Mouse (Mus musculus) small intestine, adult 2 months (tissue): ENCODE results near the gene Fgf4. TPM values are rescaled to one million over a fixed set of nuclear protein-coding genes. Genes with fewer than 3 reads are reported as not detected.

Experiments used
- H3K27ac ChIP-seq: fragments of 200-500 bp; 2 replicates; pipeline ENCODE4 v1.5.1; 2012; ENCODE audit warnings: low read depth, low read length, control low read depth, inconsistent platforms; ENCODE audit not compliant: insufficient read depth
- H3K27me3 ChIP-seq: fragments of 200-500 bp; 2 replicates; pipeline ENCODE4 v1.6.1; 2012; ENCODE audit warnings: mild to moderate bottlenecking, moderate library complexity, low read length, inconsistent platforms; ENCODE audit not compliant: control insufficient read depth, insufficient read depth
- H3K36me3 ChIP-seq: fragments of 200-500 bp; 2 replicates; pipeline ENCODE4 v1.6.1; 2012; ENCODE audit warnings: mild to moderate bottlenecking, low read length, control low read depth, inconsistent platforms; ENCODE audit not compliant: control insufficient read depth, insufficient read depth
- H3K4me1 ChIP-seq: fragments of 200-500 bp; 2 replicates; pipeline ENCODE4 v1.6.1; 2012; ENCODE audit warnings: low read length, inconsistent platforms, mixed read lengths; ENCODE audit not compliant: control insufficient read depth, insufficient read depth, insufficient read length
- H3K4me3 ChIP-seq: fragments of 200-500 bp; 2 replicates; pipeline ENCODE4 v1.5.1; 2012; ENCODE audit warnings: low read depth, mild to moderate bottlenecking, control low read depth, inconsistent platforms, low read length, moderate library complexity
- CTCF ChIP-seq: fragments of 200-500 bp; IDR thresholded peaks from 2 replicates; pipeline ENCODE4 v1.5.1; 2012; ENCODE audit warnings: low read depth, mild to moderate bottlenecking, control low read depth, inconsistent platforms, low read length, moderate library complexity, mixed read lengths; ENCODE audit not compliant: insufficient replicate concordance, insufficient read length; ENCODE audit errors: extremely low read depth
- POLR2A ChIP-seq: fragments of 200-500 bp; IDR thresholded peaks from 2 replicates; pipeline ENCODE4 v1.6.1; 2012; ENCODE audit warnings: low read depth, mild to moderate bottlenecking, control low read depth, inconsistent platforms, low read length, moderate library complexity
- WGBS: fragments of 180-500 bp; shearing (Covaris S2); methylation state at CpG from one replicate; pipeline ENCODE4 v1.1.7; 2018; 5-methylcytosine and 5-hydroxymethylcytosine counted together
- polyA plus RNA-seq: library from polyadenylated mRNA; depleted of rRNA; stranded (reverse); fragments of >200 nt; gene quantifications from 2 replicates; pipeline ENCODE4 v1.2.3, GENCODE M21; 2012; rRNA removed

Gene Fgf4
- 0.04 TPM in 1 of 2 replicates, not detected in the other for polyA plus RNA-seq

- Histone ChIP-seq H3K36me3 (no peaks in the 10 kb centered on the region), H3K4me3 (no peak within 1 kb of the TSS), H3K27me3 (no peaks in the 10 kb centered on the region), H3K27ac (no peak within 1 kb of the TSS), H3K4me1 (no peaks in the 10 kb centered on the region)
- TF ChIP-seq CTCF (no peak), POLR2A (no peak)
Observed at GRCm38 (mm10) chr7:144847067-144847466, at the start of gene Fgf4. Gene Fgf4 (plus strand): TSS chr7:144847367.

- H3K27ac ChIP-seq = no peak overlapping the region
- peaks cover 23% of the 10 kb centered on the region for H3K4me1 ChIP-seq
- H3K4me3 ChIP-seq = no peak overlapping the region
- no peak for TF ChIP-seq POLR2A
- TF ChIP-seq CTCF = peak; percentile 46; the same call in 1 of the 2 replicates
- WGBS = 86% methylated on average over 1 of the region's 1 CpGs
- no peaks in the 10 kb centered on the region for H3K27me3 ChIP-seq
- no peaks in the 10 kb centered on the region for H3K36me3 ChIP-seq
Observed at GRCm38 (mm10) chr7:144798471-144798870, 48.7 kb upstream of the Fgf4 start.

GRCm38 (mm10) chr7:144807036-144807435 is 40.1 kb upstream of the Fgf4 start:
- H3K27ac ChIP-seq = no peak overlapping the region
- TF ChIP-seq CTCF (no peak), POLR2A (no peak)
- no peaks in the 10 kb centered on the region for H3K4me1 ChIP-seq
- 75% methylated on average over 6 of the region's 6 CpGs for WGBS
- no peaks in the 10 kb centered on the region for H3K27me3 ChIP-seq
- no peak overlapping the region for H3K4me3 ChIP-seq
- no peaks in the 10 kb centered on the region for H3K36me3 ChIP-seq

GRCm38 (mm10) chr7:144807976-144808577 is 39.1 kb upstream of the Fgf4 start:
- TF ChIP-seq POLR2A = no peak
- TF ChIP-seq CTCF = no peak
- Histone ChIP-seq H3K27me3 (no peaks in the 10 kb centered on the region), H3K36me3 (no peaks in the 10 kb centered on the region), H3K27ac (no peak overlapping the region), H3K4me3 (no peak overlapping the region), H3K4me1 (no peaks in the 10 kb centered on the region)
- WGBS = 50% methylated on average over 4 of the region's 4 CpGs

- Histone ChIP-seq H3K36me3 (no peaks in the 10 kb centered on the region), H3K27me3 (no peaks in the 10 kb centered on the region), H3K4me3 (no peak overlapping the region), H3K4me1 (no peaks in the 10 kb centered on the region), H3K27ac (no peak overlapping the region)
- WGBS = 52% methylated on average over 4 of the region's 4 CpGs
- TF ChIP-seq POLR2A (no peak), CTCF (no peak)
Observed at GRCm38 (mm10) chr7:144811521-144811920, 35.6 kb upstream of the Fgf4 start.

- Histone ChIP-seq H3K4me1 (no peaks in the 10 kb centered on the region), H3K27ac (no peak overlapping the region), H3K36me3 (no peaks in the 10 kb centered on the region), H3K27me3 (no peaks in the 10 kb centered on the region), H3K4me3 (no peak overlapping the region)
- TF ChIP-seq CTCF (no peak), POLR2A (no peak)
- 43% methylated on average over 7 of the region's 7 CpGs for WGBS
Observed at GRCm38 (mm10) chr7:144821901-144822300, 25.3 kb upstream of the Fgf4 start.

- no peak for TF ChIP-seq CTCF
- no peak for TF ChIP-seq POLR2A
- 81% methylated on average over 2 of the region's 2 CpGs for WGBS
- Histone ChIP-seq H3K27ac (no peak overlapping the region), H3K27me3 (no peaks in the 10 kb centered on the region), H3K4me3 (no peak overlapping the region), H3K4me1 (no peaks in the 10 kb centered on the region), H3K36me3 (no peaks in the 10 kb centered on the region)
Observed at GRCm38 (mm10) chr7:144823988-144824387, 23.2 kb upstream of the Fgf4 start.

- H3K27ac ChIP-seq = no peak overlapping the region
- 79% methylated on average over 11 of the region's 11 CpGs for WGBS
- no peaks in the 10 kb centered on the region for H3K4me1 ChIP-seq
- TF ChIP-seq CTCF (no peak), POLR2A (no peak)
- no peaks in the 10 kb centered on the region for H3K36me3 ChIP-seq
- H3K27me3 ChIP-seq = no peaks in the 10 kb centered on the region
- no peak overlapping the region for H3K4me3 ChIP-seq
Observed at GRCm38 (mm10) chr7:144828369-144828768, 18.8 kb upstream of the Fgf4 start.
